Comparison of ENCODE assay signal across 26 mouse cellular contexts in genomic region chr11:99339299-99339847, GRCm38 (mm10). TPM values are rescaled to one million over a fixed set of nuclear protein-coding genes. Genes with fewer than 3 reads are reported as not detected.
A peak's percentile ranks its signal among the peaks of the same experiment; 100 is the strongest.
DNase-seq lines count a peak whose midpoint lies in the region; ATAC-seq lines count a peak whose summit lies in the region.
"Had no signal": no experiment of that assay in that cellular context is flagged by ENCODE, and none has a peak within 500 bp of the region (broad histone marks: within the 10 kb centered on the region; RNA-seq: fewer than 3 reads in every experiment).

No protein-coding gene starts in this region.

- DNase-seq in midbrain, embryonic 10.5 days (ENCODE audit: low spot score), result peak; percentile 37
- no peak for DNase-seq in right cerebral cortex, adult 18-20 months
- DNase-seq in thymus, postnatal 4 days, result no peak
- DNase-seq: adrenal gland, postnatal 25 days; cerebellum, adult 9-11 months; gastrocnemius, postnatal 25 days; heart, postnatal 14 days; right cerebral cortex, postnatal 25 days had no signal

- H3K4me2 ChIP-seq in midbrain, embryonic 15.5 days, result no peak overlapping the region
- peak overlapping the region; percentile 11; the same call in 1 of the 2 replicates for H3K4me2 ChIP-seq in hindbrain, embryonic 12.5 days (replicated peaks)
- 0 out of 2 replicates have a peak overlapping the region, but pooled peaks have one; percentile 0 for H3K4me2 ChIP-seq in midbrain, embryonic 12.5 days (replicated peaks)
- H3K4me2 ChIP-seq: kidney, embryonic 15.5 days; limb, embryonic 12.5 days had no signal

- no peak overlapping the region for H3K4me3 ChIP-seq in midbrain, embryonic 10.5 days
- H3K4me3 ChIP-seq in midbrain, embryonic 15.5 days, result no peak overlapping the region
- no peak overlapping the region for H3K4me3 ChIP-seq in hindbrain, embryonic 12.5 days
- H3K4me3 ChIP-seq in midbrain, embryonic 12.5 days, result no peak overlapping the region
- H3K4me3 ChIP-seq: erythroblast, embryonic 14.5 days; heart, embryonic 10.5 days; kidney, embryonic 15.5 days; left cerebral cortex, adult 2 months; limb, embryonic 12.5 days had no signal

- H3K9me3 ChIP-seq in midbrain, embryonic 10.5 days (replicated peaks), result no peaks in the 10 kb centered on the region
- no peaks in the 10 kb centered on the region for H3K9me3 ChIP-seq in midbrain, embryonic 15.5 days
- no peaks in the 10 kb centered on the region for H3K9me3 ChIP-seq in hindbrain, embryonic 12.5 days (replicated peaks)
- no peaks in the 10 kb centered on the region for H3K9me3 ChIP-seq in midbrain, embryonic 12.5 days
- H3K9me3 ChIP-seq: heart, embryonic 10.5 days; kidney, embryonic 15.5 days; limb, embryonic 12.5 days had no signal

- no peak overlapping the region for H3K9ac ChIP-seq in midbrain, embryonic 15.5 days
- H3K9ac ChIP-seq in hindbrain, embryonic 12.5 days, result no peak overlapping the region
- H3K9ac ChIP-seq in midbrain, embryonic 12.5 days (replicated peaks), result no peak overlapping the region
- H3K9ac ChIP-seq: kidney, embryonic 15.5 days; limb, embryonic 12.5 days; liver, embryonic 14.5 days had no signal

- H3K36me3 ChIP-seq in midbrain, embryonic 10.5 days, result no peaks in the 10 kb centered on the region
- no peaks in the 10 kb centered on the region for H3K36me3 ChIP-seq in midbrain, embryonic 15.5 days (replicated peaks)
- H3K36me3 ChIP-seq in hindbrain, embryonic 12.5 days, result no peaks in the 10 kb centered on the region
- no peaks in the 10 kb centered on the region for H3K36me3 ChIP-seq in midbrain, embryonic 12.5 days
- H3K36me3 ChIP-seq: heart, embryonic 10.5 days; kidney, embryonic 15.5 days; limb, embryonic 12.5 days had no signal

- peaks cover 9% of the 10 kb centered on the region; the same call in 1 of the 2 replicates for H3K4me1 ChIP-seq in midbrain, embryonic 10.5 days
- peaks cover 6% of the 10 kb centered on the region for H3K4me1 ChIP-seq in midbrain, embryonic 15.5 days
- peaks cover 7% of the 10 kb centered on the region for H3K4me1 ChIP-seq in hindbrain, embryonic 12.5 days
- 0 out of 2 replicates have a peak, but pooled peaks cover 4% of the 10 kb centered on the region for H3K4me1 ChIP-seq in midbrain, embryonic 12.5 days
- H3K4me1 ChIP-seq: heart, embryonic 10.5 days; kidney, embryonic 15.5 days; limb, embryonic 12.5 days had no signal

- no peak for ATAC-seq in midbrain, embryonic 15.5 days (replicated peaks)
- peak; percentile 58; the same call in 1 of the 2 replicates for ATAC-seq in hindbrain, embryonic 12.5 days (ENCODE audit: low FRiP score)
- ATAC-seq in midbrain, embryonic 12.5 days (ENCODE audit: low FRiP score, low read depth), result 0 out of 2 replicates have a peak, but pooled peaks have one; percentile 38
- no peak for ATAC-seq in monocyte, adult 5-6 weeks (replicated peaks; ENCODE audit: insufficient number of reproducible peaks, low FRiP score, low TSS enrichment, poor library complexity, severe bottlenecking)
- ATAC-seq: lung, postnatal 0 days had no signal

- 0 out of 2 replicates have a peak overlapping the region, but pooled peaks have one; percentile 33 for H3K27ac ChIP-seq in midbrain, embryonic 10.5 days (replicated peaks)
- H3K27ac ChIP-seq in midbrain, embryonic 15.5 days, result no peak overlapping the region
- peak overlapping the region; percentile 55 for H3K27ac ChIP-seq in hindbrain, embryonic 12.5 days
- H3K27ac ChIP-seq in midbrain, embryonic 12.5 days (replicated peaks), result peak overlapping the region; percentile 60
- H3K27ac ChIP-seq: heart, embryonic 10.5 days; kidney, embryonic 15.5 days; left cerebral cortex, adult 2 months; limb, embryonic 12.5 days; liver, embryonic 14.5 days had no signal

- 46% methylated on average over 11 of the region's 11 CpGs for WGBS in midbrain, embryonic 10.5 days
- WGBS in midbrain, embryonic 15.5 days, result 24% methylated on average over 11 of the region's 11 CpGs
- WGBS in hindbrain, embryonic 12.5 days, result 40% methylated on average over 11 of the region's 11 CpGs
- 30% methylated on average over 11 of the region's 11 CpGs for WGBS in midbrain, embryonic 12.5 days

- no peaks in the 10 kb centered on the region for H3K27me3 ChIP-seq in midbrain, embryonic 10.5 days (ENCODE audit: low read depth, poor library complexity, severe bottlenecking)
- H3K27me3 ChIP-seq in midbrain, embryonic 15.5 days (replicated peaks), result no peaks in the 10 kb centered on the region
- H3K27me3 ChIP-seq in hindbrain, embryonic 12.5 days, result 0 out of 2 replicates have a peak, but pooled peaks cover under 1% of the 10 kb centered on the region
- no peaks in the 10 kb centered on the region for H3K27me3 ChIP-seq in midbrain, embryonic 12.5 days
- H3K27me3 ChIP-seq: kidney, embryonic 15.5 days; limb, embryonic 12.5 days had no signal

RNA-seq across cellular contexts. Expression of gene Krt26, which starts 1.6 kb away (rescaled TPM):
- polyA plus RNA-seq in midbrain, embryonic 10.5 days (2016; fragmentation: Nextera tagmentation; extraction: Ambion mirVana), result 0.21 and 0.60 TPM in 2 replicates
- polyA plus RNA-seq in midbrain, embryonic 15.5 days (2015; fragmentation: Nextera tagmentation; extraction: Ambion mirVana), result 0.14 and 0.22 TPM in 2 replicates
- 0.27 and 0.30 TPM in 2 replicates for polyA plus RNA-seq in hindbrain, embryonic 12.5 days (2016; fragmentation: Nextera tagmentation; extraction: Ambion mirVana)
- polyA plus RNA-seq in midbrain, embryonic 12.5 days (2016; fragmentation: Nextera tagmentation; extraction: Ambion mirVana), result 0.21 and 0.48 TPM in 2 replicates
- not detected in 3 replicates for total RNA-seq in monocyte, adult 5-6 weeks (2017)
- total RNA-seq: adrenal gland, postnatal 25 days; ES-E14; gastrocnemius, postnatal 25 days; heart, postnatal 14 days; layer of hippocampus, adult 18-20 months; left cerebral cortex, adult 2 months; megakaryocyte progenitor cell, adult 5-6 weeks had no signal
- polyA plus RNA-seq: erythroblast, embryonic 14.5 days; frontal cortex, adult 2 months; heart, embryonic 10.5 days; kidney, embryonic 15.5 days; limb, embryonic 12.5 days; liver, embryonic 14.5 days; lung, postnatal 0 days; stomach, embryonic 16.5 days; thymus, postnatal 0 days had no signal

RNA-seq across cellular contexts. Expression of gene Krt27, which starts 11.5 kb away (rescaled TPM):
- not detected in 2 replicates for polyA plus RNA-seq in midbrain, embryonic 10.5 days (2016; fragmentation: Nextera tagmentation; extraction: Ambion mirVana)
- polyA plus RNA-seq in midbrain, embryonic 15.5 days (2015; fragmentation: Nextera tagmentation; extraction: Ambion mirVana), result 0.10 and 0.21 TPM in 2 replicates
- polyA plus RNA-seq in hindbrain, embryonic 12.5 days (2016; fragmentation: Nextera tagmentation; extraction: Ambion mirVana), result not detected in 2 replicates
- polyA plus RNA-seq in midbrain, embryonic 12.5 days (2016; fragmentation: Nextera tagmentation; extraction: Ambion mirVana), result not detected in 2 replicates
- not detected in 3 replicates for total RNA-seq in monocyte, adult 5-6 weeks (2017)
- total RNA-seq: adrenal gland, postnatal 25 days; gastrocnemius, postnatal 25 days; heart, postnatal 14 days; layer of hippocampus, adult 18-20 months; left cerebral cortex, adult 2 months; megakaryocyte progenitor cell, adult 5-6 weeks had no signal
- polyA plus RNA-seq: erythroblast, embryonic 14.5 days; frontal cortex, adult 2 months; heart, embryonic 10.5 days; intestine, embryonic 14.5 days; kidney, embryonic 15.5 days; limb, embryonic 12.5 days; liver, embryonic 14.5 days; lung, postnatal 0 days; stomach, embryonic 16.5 days had no signal

RNA-seq across cellular contexts. Expression of gene Krt25, which starts 16.6 kb away (rescaled TPM):
- polyA plus RNA-seq in midbrain, embryonic 10.5 days (2016; fragmentation: Nextera tagmentation; extraction: Ambion mirVana), result not detected in 2 replicates
- 0.11 and 0.22 TPM in 2 replicates for polyA plus RNA-seq in midbrain, embryonic 15.5 days (2015; fragmentation: Nextera tagmentation; extraction: Ambion mirVana)
- polyA plus RNA-seq in hindbrain, embryonic 12.5 days (2016; fragmentation: Nextera tagmentation; extraction: Ambion mirVana), result not detected in 2 replicates
- not detected in 2 replicates for polyA plus RNA-seq in midbrain, embryonic 12.5 days (2016; fragmentation: Nextera tagmentation; extraction: Ambion mirVana)
- total RNA-seq in monocyte, adult 5-6 weeks (2017), result not detected in 3 replicates
- total RNA-seq: adrenal gland, postnatal 25 days; ES-E14; gastrocnemius, postnatal 25 days; heart, postnatal 14 days; layer of hippocampus, adult 18-20 months; left cerebral cortex, adult 2 months; megakaryocyte progenitor cell, adult 5-6 weeks had no signal
- polyA plus RNA-seq: erythroblast, embryonic 14.5 days; heart, embryonic 10.5 days; kidney, embryonic 15.5 days; limb, embryonic 12.5 days; liver, embryonic 14.5 days had no signal

RNA-seq across cellular contexts. Expression of gene Krt28, which starts 35.3 kb away (rescaled TPM):
- polyA plus RNA-seq in midbrain, embryonic 10.5 days (2016; fragmentation: Nextera tagmentation; extraction: Ambion mirVana), result 0.21 and 0.32 TPM in 2 replicates
- polyA plus RNA-seq in midbrain, embryonic 15.5 days (2015; fragmentation: Nextera tagmentation; extraction: Ambion mirVana), result 0.21 and 0.45 TPM in 2 replicates
- 0.21 and 0.27 TPM in 2 replicates for polyA plus RNA-seq in hindbrain, embryonic 12.5 days (2016; fragmentation: Nextera tagmentation; extraction: Ambion mirVana)
- polyA plus RNA-seq in midbrain, embryonic 12.5 days (2016; fragmentation: Nextera tagmentation; extraction: Ambion mirVana), result 0.42 TPM in 1 of 2 replicates, not detected in the other
- total RNA-seq in monocyte, adult 5-6 weeks (2017), result not detected in 3 replicates
- total RNA-seq: adrenal gland, postnatal 25 days; gastrocnemius, postnatal 25 days; heart, postnatal 14 days; left cerebral cortex, adult 2 months; megakaryocyte progenitor cell, adult 5-6 weeks had no signal
- polyA plus RNA-seq: erythroblast, embryonic 14.5 days; frontal cortex, adult 2 months; intestine, embryonic 14.5 days; limb, embryonic 12.5 days; liver, embryonic 14.5 days had no signal

RNA-seq across cellular contexts. Expression of gene Krt10, which starts 49.8 kb away (rescaled TPM):
- polyA plus RNA-seq in midbrain, embryonic 10.5 days (2016; fragmentation: Nextera tagmentation; extraction: Ambion mirVana), result 24.0 and 27.6 TPM in 2 replicates
- polyA plus RNA-seq in midbrain, embryonic 15.5 days (2015; fragmentation: Nextera tagmentation; extraction: Ambion mirVana), result 24.4 and 25.0 TPM in 2 replicates
- polyA plus RNA-seq in hindbrain, embryonic 12.5 days (2016; fragmentation: Nextera tagmentation; extraction: Ambion mirVana), result 32.7 and 39.8 TPM in 2 replicates
- polyA plus RNA-seq in midbrain, embryonic 12.5 days (2016; fragmentation: Nextera tagmentation; extraction: Ambion mirVana), result 35.9 and 37.2 TPM in 2 replicates
- 0.29 to 3.1 TPM (median 1.6 TPM) in 3 replicates for total RNA-seq in monocyte, adult 5-6 weeks (2017)

Comparison
In these comparisons a context has a peak if more than half of its experiments do, and no peak if none do; other contexts are left out.
1. ATAC-seq: peak in hindbrain, embryonic 12.5 days (single experiment) and midbrain, embryonic 12.5 days (single experiment); none in midbrain, embryonic 15.5 days (single experiment) and monocyte, adult 5-6 weeks (single experiment).